Mouse (Mus musculus): ENCODE data around the gene Capn15. TPM values are rescaled to one million over a fixed set of nuclear protein-coding genes. Genes with fewer than 3 reads are reported as not detected.

Capn15 gene
- polyA plus RNA-seq, 1 experiment from 2014 or later: 13.9 TPM

GRCm38 (mm10) chr17:25944366-25945163, 41.0 kb downstream of the Capn15 start, which contains the start of the genes Pigq and Nhlrc4:
Pigq (minus strand) TSS chr17:25944936.
Nhlrc4 (minus strand) TSS chr17:25944961.
- 35% methylated on average over 5 of the region's 6 CpGs for WGBS
- H3K4me1 ChIP-seq (ENCODE audit: insufficient read depth, low read depth, low read length): peaks cover 8% of the 10 kb centered on the region; the same call in 1 of the 2 replicates
- TF ChIP-seq EP300 (IDR thresholded peaks at IDR 0.05): no peak
- no peak for TF ChIP-seq CTCF (IDR thresholded peaks at IDR 0.05)
- ATAC-seq (no peak), DNase-seq (ENCODE audit: low spot score) (no peak)
- no peaks in the 10 kb centered on the region for H3K36me3 ChIP-seq (ENCODE audit: insufficient read depth, low read length)
- no peaks in the 10 kb centered on the region for H3K27me3 ChIP-seq (replicated peaks; ENCODE audit: insufficient read depth, low read length)
- H3K4me3 ChIP-seq (ENCODE audit: low read depth, low read length): no peak within 1 kb of the TSS
- no peaks in the 10 kb centered on the region for H3K9me3 ChIP-seq (ENCODE audit: low read length)
- no peak within 1 kb of the TSS for H3K9ac ChIP-seq (replicated peaks; ENCODE audit: low read depth)
- H3K4me2 ChIP-seq (replicated peaks; ENCODE audit: low read depth, low read length): no peak within 1 kb of the TSS
- H3K27ac ChIP-seq (ENCODE audit: low read length): no peak within 1 kb of the TSS

DNA sequence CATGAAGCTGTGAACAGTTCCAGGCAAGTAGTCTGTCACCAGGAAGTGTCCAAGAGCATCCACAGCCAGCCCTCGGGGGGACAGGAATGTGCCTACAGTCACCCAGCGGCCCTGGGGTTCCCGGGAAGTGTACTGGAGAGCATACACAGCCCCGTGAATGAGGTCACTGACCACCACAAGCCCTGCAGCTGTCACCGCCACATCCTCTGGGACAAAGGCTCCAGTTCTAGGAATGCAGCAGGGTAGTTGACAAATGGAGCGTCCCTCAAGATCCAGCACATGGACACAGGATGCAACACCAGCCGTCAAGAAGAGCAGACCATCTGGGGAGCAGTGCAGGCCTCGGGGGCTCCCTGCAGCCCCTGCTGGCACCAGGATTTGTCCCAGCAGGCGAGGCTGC, 41.8 kb downstream of the Capn15 start:
- no peaks in the 10 kb centered on the region for H3K36me3 ChIP-seq (ENCODE audit: insufficient read depth, low read length)
- WGBS: 64% methylated on average over 9 of the region's 9 CpGs
- no peak overlapping the region for H3K27ac ChIP-seq (ENCODE audit: low read length)
- DNase-seq (ENCODE audit: low spot score) (no peak), ATAC-seq (no peak)
- no peak overlapping the region for H3K9ac ChIP-seq (replicated peaks; ENCODE audit: low read depth)
- TF ChIP-seq CTCF (IDR thresholded peaks at IDR 0.05) (no peak), EP300 (IDR thresholded peaks at IDR 0.05) (no peak)
- H3K4me2 ChIP-seq (replicated peaks; ENCODE audit: low read depth, low read length): no peak overlapping the region
- H3K4me1 ChIP-seq (ENCODE audit: insufficient read depth, low read depth, low read length): peaks cover 8% of the 10 kb centered on the region; the same call in 1 of the 2 replicates
- no peaks in the 10 kb centered on the region for H3K27me3 ChIP-seq (replicated peaks; ENCODE audit: insufficient read depth, low read length)
- no peaks in the 10 kb centered on the region for H3K9me3 ChIP-seq (ENCODE audit: low read length)
- H3K4me3 ChIP-seq (ENCODE audit: low read depth, low read length): no peak overlapping the region

GRCm38 (mm10) chr17:25943221-25943620, 42.4 kb downstream of the Capn15 start:
- Histone ChIP-seq H3K4me2 (replicated peaks; ENCODE audit: low read depth, low read length) (no peak overlapping the region), H3K9ac (replicated peaks; ENCODE audit: low read depth) (no peak overlapping the region), H3K36me3 (ENCODE audit: insufficient read depth, low read length) (no peaks in the 10 kb centered on the region), H3K27ac (ENCODE audit: low read length) (no peak overlapping the region), H3K9me3 (ENCODE audit: low read length) (no peaks in the 10 kb centered on the region), H3K4me3 (ENCODE audit: low read depth, low read length) (no peak overlapping the region), H3K27me3 (replicated peaks; ENCODE audit: insufficient read depth, low read length) (no peaks in the 10 kb centered on the region), H3K4me1 (ENCODE audit: insufficient read depth, low read depth, low read length) (peaks cover 8% of the 10 kb centered on the region; the same call in 1 of the 2 replicates)
- 92% methylated on average over 3 of the region's 3 CpGs for WGBS
- DNase-seq (ENCODE audit: low spot score) (no peak), ATAC-seq (no peak)
- TF ChIP-seq EP300 (IDR thresholded peaks at IDR 0.05) (no peak), CTCF (IDR thresholded peaks at IDR 0.05) (no peak)

GRCm38 (mm10) chr17:25942597-25943151, 42.9 kb downstream of the Capn15 start:
- TF ChIP-seq CTCF (IDR thresholded peaks at IDR 0.05) (no peak), EP300 (IDR thresholded peaks at IDR 0.05) (no peak)
- no peaks in the 10 kb centered on the region for H3K27me3 ChIP-seq (replicated peaks; ENCODE audit: insufficient read depth, low read length)
- peaks cover 8% of the 10 kb centered on the region; the same call in 1 of the 2 replicates for H3K4me1 ChIP-seq (ENCODE audit: insufficient read depth, low read depth, low read length)
- H3K4me2 ChIP-seq (replicated peaks; ENCODE audit: low read depth, low read length): no peak overlapping the region
- H3K4me3 ChIP-seq (ENCODE audit: low read depth, low read length): no peak overlapping the region
- 74% methylated on average over 2 of the region's 2 CpGs for WGBS
- no peaks in the 10 kb centered on the region for H3K9me3 ChIP-seq (ENCODE audit: low read length)
- H3K9ac ChIP-seq (replicated peaks; ENCODE audit: low read depth): no peak overlapping the region
- no peaks in the 10 kb centered on the region for H3K36me3 ChIP-seq (ENCODE audit: insufficient read depth, low read length)
- ATAC-seq (peak; percentile 29; the same call in 1 of the 2 replicates), DNase-seq (ENCODE audit: low spot score) (peak; percentile 14)
- no peak overlapping the region for H3K27ac ChIP-seq (ENCODE audit: low read length)

DNA sequence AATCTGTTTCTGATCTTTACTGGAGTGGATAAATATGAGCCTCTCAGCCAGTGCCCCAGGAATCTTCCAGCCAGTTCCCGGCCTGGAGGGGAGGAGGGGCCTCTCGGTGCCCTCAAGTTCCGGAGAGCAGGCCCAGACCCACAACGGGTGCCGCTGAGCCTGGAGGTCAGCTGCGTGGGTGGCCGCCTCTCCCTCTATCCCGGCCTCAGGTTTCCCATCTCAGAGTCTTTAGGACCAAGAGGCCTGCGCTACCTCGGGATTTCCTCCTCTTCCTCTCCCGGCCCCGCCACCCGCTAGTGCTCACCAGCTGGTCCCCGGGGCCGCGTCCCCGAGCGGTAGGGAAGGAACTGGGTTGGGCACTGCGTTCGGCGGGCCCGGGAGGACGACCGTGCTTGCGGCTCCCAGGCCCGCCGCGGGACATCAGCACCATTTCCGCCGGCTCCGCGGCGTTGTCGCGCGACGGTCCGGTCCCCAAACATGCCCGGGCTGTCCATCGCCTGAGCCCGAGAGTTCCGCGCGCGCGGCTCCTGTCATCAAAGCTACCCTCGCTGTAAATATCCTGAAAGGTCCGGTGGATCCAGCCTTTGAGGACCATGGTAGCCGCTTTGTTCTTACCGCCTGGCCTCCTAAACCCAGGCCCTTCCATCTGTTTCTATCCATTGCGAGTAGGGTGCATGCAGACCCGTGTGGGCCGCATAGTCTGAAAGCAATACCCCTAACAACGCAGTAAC, 43.9 kb downstream of the Capn15 start:
- 4% methylated on average over 51 of the region's 54 CpGs for WGBS
- peak; percentile 75 for DNase-seq (ENCODE audit: low spot score)

GRCm38 (mm10) chr17:25934526-25934925, 51.1 kb downstream of the Capn15 start:
- H3K9ac ChIP-seq (replicated peaks; ENCODE audit: low read depth): no peak overlapping the region
- WGBS: 88% methylated on average over 1 of the region's 1 CpGs
- H3K9me3 ChIP-seq (ENCODE audit: low read length): no peaks in the 10 kb centered on the region
- peaks cover 50% of the 10 kb centered on the region for H3K36me3 ChIP-seq (ENCODE audit: insufficient read depth, low read length)
- H3K4me1 ChIP-seq (ENCODE audit: insufficient read depth, low read depth, low read length): no peaks in the 10 kb centered on the region
- no peak overlapping the region for H3K4me3 ChIP-seq (ENCODE audit: low read depth, low read length)
- ATAC-seq: no peak
- H3K27me3 ChIP-seq (replicated peaks; ENCODE audit: insufficient read depth, low read length): no peaks in the 10 kb centered on the region
- no peak for TF ChIP-seq CTCF (IDR thresholded peaks at IDR 0.05)
- TF ChIP-seq EP300 (IDR thresholded peaks at IDR 0.05): no peak
- H3K27ac ChIP-seq (ENCODE audit: low read length): no peak overlapping the region
- no peak for DNase-seq (ENCODE audit: low spot score)
- no peak overlapping the region for H3K4me2 ChIP-seq (replicated peaks; ENCODE audit: low read depth, low read length)

More for the DNA sequence above, 43.9 kb downstream of the Capn15 start:
- peak overlapping the region; percentile 82 for H3K4me3 ChIP-seq (ENCODE audit: low read depth, low read length)
- H3K27ac ChIP-seq (ENCODE audit: low read length): peak overlapping the region; percentile 87
- peak overlapping the region; percentile 58 for H3K4me2 ChIP-seq (replicated peaks; ENCODE audit: low read depth, low read length)
- no peaks in the 10 kb centered on the region for H3K27me3 ChIP-seq (replicated peaks; ENCODE audit: insufficient read depth, low read length)
- ATAC-seq: peak; percentile 83
- H3K9ac ChIP-seq (replicated peaks; ENCODE audit: low read depth): peak overlapping the region; percentile 96
- TF ChIP-seq EP300 (IDR thresholded peaks at IDR 0.05) (no peak), CTCF (IDR thresholded peaks at IDR 0.05) (no peak)
- peaks cover 5% of the 10 kb centered on the region for H3K36me3 ChIP-seq (ENCODE audit: insufficient read depth, low read length)
- H3K4me1 ChIP-seq (ENCODE audit: insufficient read depth, low read depth, low read length): peaks cover 8% of the 10 kb centered on the region; the same call in 1 of the 2 replicates
- H3K9me3 ChIP-seq (ENCODE audit: low read length): no peaks in the 10 kb centered on the region

All from lung, postnatal 0 days (tissue).